Mouse (Mus musculus) liver, adult 2 months (tissue): Measurements from ENCODE around the gene Olfr239.
"Not testable (repeated sequence)": the region's sequence is repeated elsewhere in the genome, so short reads cannot be mapped to it uniquely, and the experiment has no call there.

Source experiments
- CTCF ChIP-seq: fragments of 200-500 bp; IDR thresholded peaks from 2 replicates; pipeline ENCODE4 v1.5.1; 2011; ENCODE audit warnings: low read depth, low read length, control low read depth
- POLR2A ChIP-seq: fragments of 200-500 bp; IDR thresholded peaks from 2 replicates; pipeline ENCODE4 v1.6.1; 2011; ENCODE audit warnings: low read length, control low read depth; ENCODE audit not compliant: insufficient read depth; ENCODE audit errors: extremely low read depth

- TF ChIP-seq CTCF, POLR2A: not testable (repeated sequence)
These were observed 45.5 kb downstream of the Olfr239 start for GRCm38 (mm10) chr17:33236646-33237045.
